Mouse (Mus musculus): ENCODE measurements around the gene Dand5. TPM values are rescaled to one million over a fixed set of nuclear protein-coding genes. Genes with fewer than 3 reads are reported as not detected.

The Dand5 gene
- polyA plus RNA-seq, 1 experiment from 2014 or later: 7.1 TPM

DNA sequence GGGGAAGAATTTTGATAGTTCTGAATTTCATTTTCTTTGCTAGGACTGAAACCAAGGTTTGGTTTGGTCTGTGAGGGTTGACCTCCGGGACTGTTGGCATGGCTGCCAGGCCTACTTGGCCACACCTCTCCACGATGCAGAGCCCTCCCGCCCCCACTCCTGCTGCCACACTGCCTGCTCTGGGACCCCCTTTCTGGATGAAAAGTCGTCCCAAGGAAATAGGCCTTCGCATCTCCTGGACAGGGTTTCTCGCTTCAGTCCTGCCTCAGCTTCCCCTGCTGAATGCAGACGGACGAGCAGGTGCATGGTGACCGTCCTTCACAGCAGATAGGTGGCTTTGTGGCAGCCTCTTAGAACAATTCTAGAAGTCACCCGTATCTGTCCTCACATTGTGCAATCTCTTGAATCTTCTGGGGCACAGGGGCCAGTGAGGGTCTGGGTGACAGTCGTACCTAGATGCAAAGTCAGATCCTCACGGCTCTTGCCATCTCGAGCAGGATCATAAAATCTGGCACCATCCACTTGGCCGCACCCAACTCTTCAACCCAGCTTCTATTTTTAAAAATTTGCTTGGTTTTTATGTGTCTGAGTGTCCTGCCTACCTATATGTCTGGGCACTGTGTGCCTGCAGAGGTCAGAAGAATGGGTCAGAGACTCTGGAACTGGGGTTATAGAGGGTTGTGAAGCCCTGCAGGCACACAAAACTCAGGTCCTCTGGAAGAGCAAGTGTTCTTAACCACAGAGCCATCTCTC lies 54.1 kb downstream of the Dand5 start:
- Histone ChIP-seq H3K27me3 (peaks cover 99% of the 10 kb centered on the region), H3K4me2 (replicated peaks) (no peak overlapping the region), H3K9me3 (replicated peaks) (no peaks in the 10 kb centered on the region), H3K4me1 (peaks cover 44% of the 10 kb centered on the region), H3K4me3 (no peak overlapping the region), H3K36me3 (peaks cover 9% of the 10 kb centered on the region; the same call in 1 of the 2 replicates), H3K27ac (no peak overlapping the region), H3K9ac (no peak overlapping the region)
- ATAC-seq (ENCODE audit: low FRiP score): no peak
- 84% methylated on average over 14 of the region's 14 CpGs for WGBS

DNA sequence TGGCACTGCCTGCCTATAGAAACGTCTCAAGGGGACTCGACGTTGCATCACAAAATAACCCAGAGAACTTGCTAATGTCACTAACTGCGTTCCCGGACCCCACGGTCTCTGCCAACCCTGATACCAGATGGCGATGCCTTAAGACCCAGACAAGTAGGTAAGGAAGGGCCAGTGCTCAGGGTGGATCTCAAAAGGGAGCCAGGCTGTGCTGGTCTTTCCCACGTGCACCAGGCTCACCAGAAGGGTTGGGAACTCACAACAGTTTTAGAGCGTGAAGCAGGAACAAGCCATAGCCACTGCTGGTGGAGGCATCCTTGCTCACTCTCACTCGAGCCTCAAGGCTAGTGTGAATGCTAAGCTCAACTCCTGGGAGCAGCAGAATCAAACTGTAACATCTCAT lies 55.4 kb downstream of the Dand5 start:
- no peak overlapping the region for H3K9ac ChIP-seq
- ATAC-seq (ENCODE audit: low FRiP score): no peak
- no peak overlapping the region for H3K27ac ChIP-seq
- H3K27me3 ChIP-seq: peaks cover 99% of the 10 kb centered on the region
- H3K4me1 ChIP-seq: peaks cover 38% of the 10 kb centered on the region
- H3K36me3 ChIP-seq: peaks cover 9% of the 10 kb centered on the region; the same call in 1 of the 2 replicates
- no peak overlapping the region for H3K4me3 ChIP-seq
- no peaks in the 10 kb centered on the region for H3K9me3 ChIP-seq (replicated peaks)
- 81% methylated on average over 10 of the region's 10 CpGs for WGBS
- no peak overlapping the region for H3K4me2 ChIP-seq (replicated peaks)

- ATAC-seq (ENCODE audit: low FRiP score): no peak
- Histone ChIP-seq H3K9me3 (replicated peaks) (no peaks in the 10 kb centered on the region), H3K27ac (no peak overlapping the region), H3K36me3 (peaks cover 9% of the 10 kb centered on the region; the same call in 1 of the 2 replicates), H3K9ac (no peak overlapping the region), H3K27me3 (peaks cover 99% of the 10 kb centered on the region), H3K4me2 (replicated peaks) (no peak overlapping the region), H3K4me1 (peaks cover 32% of the 10 kb centered on the region), H3K4me3 (no peak overlapping the region)
- WGBS: 51% methylated on average over 9 of the region's 9 CpGs
Measured at GRCm38 (mm10) chr8:84766422-84766821, 56.2 kb downstream of the Dand5 start.

- Histone ChIP-seq H3K4me1 (peaks cover 32% of the 10 kb centered on the region), H3K36me3 (peaks cover 9% of the 10 kb centered on the region; the same call in 1 of the 2 replicates), H3K4me2 (replicated peaks) (no peak overlapping the region), H3K9me3 (replicated peaks) (no peaks in the 10 kb centered on the region), H3K9ac (no peak overlapping the region), H3K27ac (no peak overlapping the region), H3K27me3 (peaks cover 99% of the 10 kb centered on the region), H3K4me3 (no peak overlapping the region)
- WGBS: 7% methylated on average over 10 of the region's 10 CpGs
- no peak for ATAC-seq (ENCODE audit: low FRiP score)
Measured at GRCm38 (mm10) chr8:84765629-84766028, 57.0 kb downstream of the Dand5 start.

Small RNA genes lying within 50 kb of the gene (microRNA-seq; reads per million reads assigned to microRNA genes)
- 1.4 reads per million for gene Mir7069

Other genes starting within 250 kb of the Dand5 start
- gene Ier2, start 160.0 kb downstream of the Dand5 start, polyA plus RNA-seq (2016; fragmentation: Nextera tagmentation; extraction: Ambion mirVana): 62.5 and 64.8 TPM in 2 replicates
- gene Trmt1, start 136.5 kb downstream of the Dand5 start, polyA plus RNA-seq (2016; fragmentation: Nextera tagmentation; extraction: Ambion mirVana): 51.2 and 55.9 TPM in 2 replicates
- gene Nacc1, start 135.0 kb downstream of the Dand5 start, polyA plus RNA-seq (2016; fragmentation: Nextera tagmentation; extraction: Ambion mirVana): 20.9 and 21.3 TPM in 2 replicates
- gene Lyl1, start 121.4 kb downstream of the Dand5 start, polyA plus RNA-seq (2016; fragmentation: Nextera tagmentation; extraction: Ambion mirVana): 4.6 and 4.9 TPM in 2 replicates
- gene G430095P16Rik, start 99.8 kb downstream of the Dand5 start, polyA plus RNA-seq (2016; fragmentation: Nextera tagmentation; extraction: Ambion mirVana): 3.0 and 3.6 TPM in 2 replicates
- gene Nfix, start 22.5 kb downstream of the Dand5 start, polyA plus RNA-seq (2016; fragmentation: Nextera tagmentation; extraction: Ambion mirVana): 11.6 and 14.2 TPM in 2 replicates
- 35.7 and 38.6 TPM in 2 replicates for gene Gadd45gip1, start 8.7 kb upstream of the Dand5 start, polyA plus RNA-seq (2016; fragmentation: Nextera tagmentation; extraction: Ambion mirVana)
- gene Rad23a, start 17.8 kb upstream of the Dand5 start, polyA plus RNA-seq (2016; fragmentation: Nextera tagmentation; extraction: Ambion mirVana): 88.8 and 101 TPM in 2 replicates
- 792 and 820 TPM in 2 replicates for gene Calr, start 24.1 kb upstream of the Dand5 start, polyA plus RNA-seq (2016; fragmentation: Nextera tagmentation; extraction: Ambion mirVana)
- gene Farsa, start 34.2 kb upstream of the Dand5 start, polyA plus RNA-seq (2016; fragmentation: Nextera tagmentation; extraction: Ambion mirVana): 92.2 and 98.9 TPM in 2 replicates
- gene Syce2, start 49.3 kb upstream of the Dand5 start, polyA plus RNA-seq (2016; fragmentation: Nextera tagmentation; extraction: Ambion mirVana): 37.2 TPM in 2 replicates
- 32.8 and 35.0 TPM in 2 replicates for gene Gcdh, start 71.1 kb upstream of the Dand5 start, polyA plus RNA-seq (2016; fragmentation: Nextera tagmentation; extraction: Ambion mirVana)
- gene Klf1, start 79.1 kb upstream of the Dand5 start, polyA plus RNA-seq (2016; fragmentation: Nextera tagmentation; extraction: Ambion mirVana): 3.7 and 4.2 TPM in 2 replicates
- gene Dnase2a, start 85.7 kb upstream of the Dand5 start, polyA plus RNA-seq (2016; fragmentation: Nextera tagmentation; extraction: Ambion mirVana): 7.6 and 8.6 TPM in 2 replicates
- gene Mast1, start 114.5 kb upstream of the Dand5 start, polyA plus RNA-seq (2016; fragmentation: Nextera tagmentation; extraction: Ambion mirVana): 36.8 and 37.9 TPM in 2 replicates
- gene Rtbdn, start 124.2 kb upstream of the Dand5 start, polyA plus RNA-seq (2016; fragmentation: Nextera tagmentation; extraction: Ambion mirVana): 1.5 and 1.6 TPM in 2 replicates
- not detected in 2 replicates for gene Gm49661, start 146.6 kb upstream of the Dand5 start, polyA plus RNA-seq (2016; fragmentation: Nextera tagmentation; extraction: Ambion mirVana)
- 1,088 and 1,187 TPM in 2 replicates for gene Prdx2, start 146.8 kb upstream of the Dand5 start, polyA plus RNA-seq (2016; fragmentation: Nextera tagmentation; extraction: Ambion mirVana)
- gene Rnaseh2a, start 146.9 kb upstream of the Dand5 start, polyA plus RNA-seq (2016; fragmentation: Nextera tagmentation; extraction: Ambion mirVana): 77.4 and 77.9 TPM in 2 replicates
- 6.0 and 7.5 TPM in 2 replicates for gene Junb, start 155.9 kb upstream of the Dand5 start, polyA plus RNA-seq (2016; fragmentation: Nextera tagmentation; extraction: Ambion mirVana)
- 16.3 and 18.7 TPM in 2 replicates for gene Hook2, start 167.8 kb upstream of the Dand5 start, polyA plus RNA-seq (2016; fragmentation: Nextera tagmentation; extraction: Ambion mirVana)
- gene Best2, start 191.7 kb upstream of the Dand5 start, polyA plus RNA-seq (2016; fragmentation: Nextera tagmentation; extraction: Ambion mirVana): not detected in 2 replicates
- gene Asna1, start 202.5 kb upstream of the Dand5 start, polyA plus RNA-seq (2016; fragmentation: Nextera tagmentation; extraction: Ambion mirVana): 127 and 128 TPM in 2 replicates
- gene Trir, start 204.0 kb upstream of the Dand5 start, polyA plus RNA-seq (2016; fragmentation: Nextera tagmentation; extraction: Ambion mirVana): 162 and 174 TPM in 2 replicates
- gene Tnpo2, start 214.1 kb upstream of the Dand5 start, polyA plus RNA-seq (2016; fragmentation: Nextera tagmentation; extraction: Ambion mirVana): 41.3 and 41.9 TPM in 2 replicates
- 42.4 and 43.6 TPM in 2 replicates for gene Fbxw9, start 237.2 kb upstream of the Dand5 start, polyA plus RNA-seq (2016; fragmentation: Nextera tagmentation; extraction: Ambion mirVana)
- gene Gm5741, start 245.2 kb upstream of the Dand5 start, polyA plus RNA-seq (2016; fragmentation: Nextera tagmentation; extraction: Ambion mirVana): 0.85 and 1.2 TPM in 2 replicates
- 69.2 and 76.9 TPM in 2 replicates for gene Dhps, start 248.9 kb upstream of the Dand5 start, polyA plus RNA-seq (2016; fragmentation: Nextera tagmentation; extraction: Ambion mirVana)

Measured in hindbrain, embryonic 12.5 days (tissue).